Mouse (Mus musculus) bone marrow macrophage, adult 2 months (primary cell): ENCODE measurements around the gene Atcay. TPM values are rescaled to one million over a fixed set of nuclear protein-coding genes. Genes with fewer than 3 reads are reported as not detected.

Source experiments
- H3K27ac ChIP-seq: 2 replicates; pipeline ENCODE4 v1.5.1; 2012; ENCODE audit warnings: low read depth, low read length; ENCODE audit not compliant: insufficient read depth
- H3K4me1 ChIP-seq: 2 replicates; pipeline ENCODE4 v1.6.1; 2012; ENCODE audit warnings: low read length; ENCODE audit not compliant: control insufficient read depth, insufficient read depth
- H3K4me3 ChIP-seq: 2 replicates; pipeline ENCODE4 v1.5.1; 2012; ENCODE audit warnings: mild to moderate bottlenecking, low read length, moderate library complexity; ENCODE audit not compliant: insufficient read depth
- CTCF ChIP-seq: IDR thresholded peaks from 2 replicates; pipeline ENCODE4 v1.5.1; 2012; ENCODE audit warnings: low read depth, mild to moderate bottlenecking, low read length, moderate library complexity
- POLR2A ChIP-seq: IDR thresholded peaks from 2 replicates; pipeline ENCODE4 v1.6.1; 2012; ENCODE audit warnings: mild to moderate bottlenecking, low read depth, low read length, borderline replicate concordance
- polyA plus RNA-seq: library from polyadenylated mRNA; stranded (reverse); fragments of >200 nt; gene quantifications from 2 replicates; pipeline ENCODE4 v1.2.4, GENCODE M21; 2012; ENCODE audit not compliant: missing spikeins, insufficient read depth, insufficient read length

Gene Atcay
- polyA plus RNA-seq, 1 experiment: not detected

- H3K27ac ChIP-seq: no peak overlapping the region
- TF ChIP-seq POLR2A (no peak), CTCF (no peak)
- peaks cover 15% of the 10 kb centered on the region for H3K4me1 ChIP-seq
- peak overlapping the region; percentile 80 for H3K4me3 ChIP-seq
Observed at GRCm38 (mm10) chr10:81192968-81193501, 37.6 kb downstream of the Atcay start.

GRCm38 (mm10) chr10:81192270-81192967, 38.2 kb downstream of the Atcay start:
- no peak for TF ChIP-seq CTCF
- TF ChIP-seq POLR2A: no peak

DNA sequence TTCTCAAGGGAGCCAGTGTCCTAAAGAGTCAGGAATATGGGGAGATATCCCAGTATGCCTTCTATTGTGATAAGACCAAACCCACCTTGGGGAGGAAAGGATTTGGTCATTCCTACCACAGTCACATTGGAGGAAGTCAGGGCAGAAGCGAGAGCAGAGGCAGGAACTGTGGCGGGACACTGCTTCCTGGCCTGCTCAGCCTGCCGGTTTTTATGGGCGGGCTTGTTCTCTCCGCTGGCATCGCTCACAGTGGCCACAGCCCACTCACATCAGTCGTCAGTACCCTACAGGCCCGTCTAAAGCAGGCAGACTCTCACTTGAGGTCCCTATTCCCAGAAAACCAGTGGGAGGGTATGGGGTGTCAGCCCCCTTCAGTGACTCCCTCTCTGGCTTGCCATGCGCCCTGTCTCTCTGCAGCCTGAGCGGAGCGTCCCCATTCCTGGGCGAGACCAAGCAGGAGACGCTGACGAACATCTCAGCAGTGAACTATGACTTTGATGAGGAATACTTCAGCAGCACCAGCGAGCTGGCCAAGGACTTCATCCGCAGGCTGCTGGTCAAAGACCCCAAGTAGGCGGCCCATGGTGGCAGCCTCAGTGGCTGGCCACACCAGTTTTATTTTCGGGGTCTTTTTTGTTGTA, 39.2 kb downstream of the Atcay start:
- peaks cover 15% of the 10 kb centered on the region for H3K4me1 ChIP-seq
- H3K4me3 ChIP-seq: peak overlapping the region; percentile 80; the same call in 1 of the 2 replicates
- H3K27ac ChIP-seq: peak overlapping the region; percentile 59
- TF ChIP-seq CTCF: no peak
- TF ChIP-seq POLR2A: no peak

More at GRCm38 (mm10) chr10:81192270-81192967, 38.2 kb downstream of the Atcay start:
- Histone ChIP-seq H3K4me1 (peaks cover 15% of the 10 kb centered on the region), H3K4me3 (peak overlapping the region; percentile 80), H3K27ac (peak overlapping the region; percentile 80)

DNA sequence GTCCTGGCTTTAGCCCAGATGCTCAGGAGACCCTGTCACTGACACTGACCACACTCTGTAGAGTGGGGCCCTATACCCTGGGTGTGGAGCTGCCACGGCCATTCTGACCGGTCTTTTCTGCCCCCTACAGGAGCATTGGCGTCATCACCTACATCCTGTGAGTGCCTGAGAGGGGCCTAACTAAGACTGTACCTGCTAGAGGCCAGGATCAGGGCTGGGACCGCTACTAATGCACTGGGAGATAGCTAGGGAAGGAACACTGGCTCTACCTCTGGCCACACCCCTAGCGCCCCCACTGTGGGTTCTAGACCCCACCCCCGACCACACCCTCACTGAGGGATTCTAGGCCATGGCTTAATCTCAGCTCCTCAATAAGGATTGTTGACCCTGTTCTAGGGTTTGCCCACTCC, 39.7 kb downstream of the Atcay start:
- Histone ChIP-seq H3K4me3 (no peak overlapping the region), H3K27ac (peak overlapping the region; percentile 47), H3K4me1 (peaks cover 15% of the 10 kb centered on the region)
- TF ChIP-seq CTCF (0 out of 2 replicates have a peak, but pooled peaks have one; percentile 10), POLR2A (no peak)

GRCm38 (mm10) chr10:81190236-81190911, 40.3 kb downstream of the Atcay start:
- Histone ChIP-seq H3K4me1 (peaks cover 18% of the 10 kb centered on the region), H3K4me3 (no peak overlapping the region), H3K27ac (peak overlapping the region; percentile 47; the same call in 1 of the 2 replicates)
- TF ChIP-seq CTCF (peak; percentile 35), POLR2A (no peak)

GRCm38 (mm10) chr10:81189821-81190220, 40.8 kb downstream of the Atcay start:
- TF ChIP-seq CTCF: no peak
- no peak for TF ChIP-seq POLR2A
- Histone ChIP-seq H3K4me1 (peaks cover 22% of the 10 kb centered on the region), H3K4me3 (no peak overlapping the region), H3K27ac (no peak overlapping the region)

DNA sequence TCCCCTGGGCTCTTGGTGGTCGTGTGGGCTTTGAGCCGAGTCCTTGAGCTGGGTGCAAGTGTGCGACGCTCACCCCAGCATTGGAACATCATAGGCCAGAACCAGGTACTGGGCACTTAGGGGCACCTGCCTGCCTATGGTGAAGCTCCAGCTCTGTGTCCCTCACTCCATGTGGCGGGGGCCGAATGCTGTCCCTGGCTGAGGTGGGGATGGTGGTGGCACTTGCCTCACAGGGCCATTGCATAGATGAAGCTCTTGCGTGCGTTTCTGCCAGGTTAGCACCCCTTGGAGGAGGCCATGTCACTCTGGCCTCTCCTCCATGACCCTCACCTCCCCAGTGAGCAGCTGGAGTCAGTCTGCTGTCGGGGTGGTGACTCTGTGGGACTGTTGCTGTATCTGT, 43.5 kb downstream of the Atcay start:
- peaks cover 31% of the 10 kb centered on the region for H3K4me1 ChIP-seq
- TF ChIP-seq CTCF (no peak), POLR2A (no peak)
- H3K4me3 ChIP-seq: no peak overlapping the region

GRCm38 (mm10) chr10:81184765-81185164, 45.9 kb downstream of the Atcay start:
- TF ChIP-seq CTCF: no peak
- no peak for TF ChIP-seq POLR2A
- Histone ChIP-seq H3K4me3 (no peak overlapping the region), H3K4me1 (peaks cover 16% of the 10 kb centered on the region), H3K27ac (peak overlapping the region; percentile 74)

More for the DNA sequence above, 43.5 kb downstream of the Atcay start:
- H3K27ac ChIP-seq: no peak overlapping the region

DNA sequence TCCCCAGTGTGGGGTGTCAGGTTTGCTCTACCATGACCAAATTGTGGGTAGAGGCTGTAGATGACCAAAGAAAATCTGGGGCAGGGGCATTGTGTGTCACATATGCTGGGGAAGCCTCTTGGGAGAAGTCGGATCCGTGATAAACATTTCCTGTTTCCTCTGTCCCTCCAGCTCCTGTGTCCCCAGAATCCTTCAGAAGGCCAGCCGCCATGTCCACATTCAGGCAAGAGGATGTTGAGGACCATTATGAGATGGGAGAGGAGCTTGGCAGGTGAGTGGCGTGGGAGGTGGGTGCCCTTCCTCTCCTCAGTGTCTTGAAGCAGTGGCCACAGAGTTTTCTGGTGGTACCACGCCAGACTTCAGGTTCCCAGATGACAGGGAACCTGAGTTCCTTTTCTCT, 46.8 kb downstream of the Atcay start, which contains the start of gene 4930442H23Rik:
Gene 4930442H23Rik (minus strand): TSS at position 45 of the 400 bp plus-strand sequence.
- TF ChIP-seq CTCF (no peak), POLR2A (no peak)

More for the DNA sequence above, 46.8 kb downstream of the Atcay start, which contains the start of gene 4930442H23Rik:
- peaks cover 16% of the 10 kb centered on the region for H3K4me1 ChIP-seq
- peak within 1 kb of the TSS; percentile 86 for H3K4me3 ChIP-seq
- peak within 1 kb of the TSS; percentile 82 for H3K27ac ChIP-seq
